Mouse (Mus musculus) MEL (cell line): ENCODE data around the gene Irf5. TPM values are rescaled to one million over a fixed set of nuclear protein-coding genes. Genes with fewer than 3 reads are reported as not detected.

Experiments
- DNase-seq: peaks from one replicate; pipeline ENCODE4 v3.0.0; 2011; ENCODE audit warnings: low read depth, low spot score
- H3K27ac ChIP-seq: 2 replicates; pipeline ENCODE4 v1.5.1; 2012; ENCODE audit warnings: low read depth, mild to moderate bottlenecking, control low read depth, low read length, moderate library complexity; ENCODE audit not compliant: control insufficient read depth
- H3K27me3 ChIP-seq, 2 experiments: fragments of 150-350 bp in 1 of 2; sonication (generic) in 1 of 2; 2 replicates each; pipeline ENCODE4 v1.6.1; 2012; ENCODE audit warnings: low read length in 2 of 2, mild to moderate bottlenecking in 2 of 2, improper control_type of control experiment in 1 of 2, moderate library complexity in 1 of 2; ENCODE audit not compliant: insufficient read depth in 2 of 2, control insufficient read depth in 1 of 2
- H3K36me3 ChIP-seq, 2 experiments: 2 replicates each; pipeline ENCODE4 v1.6.1; 2012 to 2014; ENCODE audit warnings: low read length in 2 of 2, improper control_type of control experiment in 1 of 2, inconsistent platforms in 1 of 2, mild to moderate bottlenecking in 1 of 2; ENCODE audit not compliant: insufficient read depth in 2 of 2, control insufficient read depth in 1 of 2
- H3K4me1 ChIP-seq, 2 experiments: fragments of 150-350 bp in 1 of 2; sonication (generic) in 1 of 2; 2 replicates each; pipeline ENCODE4 v1.6.1; 2012; ENCODE audit warnings: low read length in 2 of 2, improper control_type of control experiment in 1 of 2, mild to moderate bottlenecking in 1 of 2; ENCODE audit not compliant: insufficient read depth in 2 of 2, control insufficient read depth in 1 of 2
- H3K4me3 ChIP-seq, 2 experiments: fragments of 150-350 bp in 1 of 2; sonication (generic) in 1 of 2; 2 replicates each; pipeline ENCODE4 v1.5.1; 2012; ENCODE audit warnings: low read depth in 2 of 2, low read length in 2 of 2, mild to moderate bottlenecking in 2 of 2, moderate library complexity in 2 of 2, control low read depth in 1 of 2, improper control_type of control experiment in 1 of 2; ENCODE audit not compliant: control insufficient read depth in 1 of 2, insufficient read depth in 1 of 2
- H3K79me2 ChIP-seq: 2 replicates; pipeline ENCODE4 v1.6.1; 2012; ENCODE audit warnings: mild to moderate bottlenecking, low read length, moderate library complexity; ENCODE audit not compliant: control insufficient read depth, poor library complexity, insufficient read depth
- H3K9ac ChIP-seq: 2 replicates; pipeline ENCODE4 v1.6.1; 2012; ENCODE audit warnings: low read depth, mild to moderate bottlenecking, control low read depth, low read length, moderate library complexity; ENCODE audit not compliant: control insufficient read depth, poor library complexity, severe bottlenecking
- H3K9me3 ChIP-seq: fragments of 150-350 bp; sonication (generic); replicated peaks from 2 replicates; pipeline ENCODE4 v1.6.1; 2012; ENCODE audit warnings: mild to moderate bottlenecking, low read length, improper control_type of control experiment, moderate library complexity; ENCODE audit not compliant: insufficient read depth
- CHD1 ChIP-seq: IDR thresholded peaks from 2 replicates; pipeline ENCODE4 v1.6.1; 2012; ENCODE audit warnings: low read depth, mild to moderate bottlenecking, inconsistent platforms, low read length, improper control_type of control experiment
- CHD2 ChIP-seq: IDR thresholded peaks from 2 replicates; pipeline ENCODE4 v1.6.1; 2011; ENCODE audit warnings: low read length, improper control_type of control experiment
- CTCF ChIP-seq, 3 experiments: IDR thresholded peaks in 2 of 3; conservative IDR thresholded peaks in 1 of 3; 2 replicates each; pipeline ENCODE4 v1.5.1; 2011 to 2012; ENCODE audit warnings: low read length in 3 of 3, low read depth in 2 of 3, mild to moderate bottlenecking in 2 of 3, improper control_type of control experiment in 1 of 3, inconsistent platforms in 1 of 3, mixed read lengths in 1 of 3, moderate library complexity in 1 of 3; ENCODE audit not compliant: control insufficient read depth in 1 of 3, insufficient read depth in 1 of 3, poor library complexity in 1 of 3, severe bottlenecking in 1 of 3
- E2F4 ChIP-seq: IDR thresholded peaks from 2 replicates; pipeline ENCODE4 v1.6.1; 2011; ENCODE audit warnings: low read depth, low read length, improper control_type of control experiment, borderline replicate concordance
- GABPA ChIP-seq: IDR thresholded peaks from 2 replicates; pipeline ENCODE4 v1.6.1; 2012; ENCODE audit warnings: low read depth, mild to moderate bottlenecking, inconsistent platforms, low read length, improper control_type of control experiment, moderate library complexity
- HCFC1 ChIP-seq: IDR thresholded peaks from 2 replicates; pipeline ENCODE4 v1.6.1; 2012; ENCODE audit warnings: low read depth, mild to moderate bottlenecking, inconsistent platforms, low read length, improper control_type of control experiment, moderate library complexity
- JUND ChIP-seq: IDR thresholded peaks from 2 replicates; pipeline ENCODE4 v1.6.1; 2011; ENCODE audit warnings: low read depth, mild to moderate bottlenecking, improper control_type of control experiment, low read length
- MAFK ChIP-seq: IDR thresholded peaks from 2 replicates; pipeline ENCODE4 v1.6.1; 2011; ENCODE audit warnings: low read depth, mild to moderate bottlenecking, low read length, improper control_type of control experiment, borderline replicate concordance
- MAX ChIP-seq: IDR thresholded peaks from 2 replicates; pipeline ENCODE4 v1.6.1; 2011; ENCODE audit warnings: low read length, improper control_type of control experiment
- MEF2A ChIP-seq: IDR thresholded peaks from 2 replicates; pipeline ENCODE4 v1.6.1; 2014; ENCODE audit warnings: low read depth, mild to moderate bottlenecking, inconsistent platforms, low read length, improper control_type of control experiment; ENCODE audit not compliant: poor library complexity, insufficient replicate concordance, severe bottlenecking; ENCODE audit errors: extremely low read depth
- MYB ChIP-seq: IDR thresholded peaks from 2 replicates; pipeline ENCODE4 v1.6.1; 2011; ENCODE audit warnings: mild to moderate bottlenecking, low read depth, low read length, improper control_type of control experiment
- MYC ChIP-seq: IDR thresholded peaks from 2 replicates; pipeline ENCODE4 v1.6.1; 2011; ENCODE audit warnings: low read depth, mild to moderate bottlenecking, low read length, improper control_type of control experiment, moderate library complexity
- NELFE ChIP-seq: IDR thresholded peaks from 2 replicates; pipeline ENCODE4 v1.6.1; 2011; ENCODE audit warnings: low read depth, low read length, improper control_type of control experiment
- POLR2A ChIP-seq, 2 experiments: IDR thresholded peaks; 2 replicates each; pipeline ENCODE4 v1.6.1; 2011 to 2012; ENCODE audit warnings: low read length in 2 of 2, mild to moderate bottlenecking in 2 of 2, control low read depth in 1 of 2, improper control_type of control experiment in 1 of 2, low read depth in 1 of 2, moderate library complexity in 1 of 2; ENCODE audit not compliant: control insufficient read depth in 1 of 2, insufficient read depth in 1 of 2, poor library complexity in 1 of 2
- RAD21 ChIP-seq: IDR thresholded peaks from 2 replicates; pipeline ENCODE4 v1.6.1; 2011; ENCODE audit warnings: mild to moderate bottlenecking, low read depth, low read length, improper control_type of control experiment
- RCOR1 ChIP-seq: IDR thresholded peaks from 2 replicates; pipeline ENCODE4 v1.6.1; 2012; ENCODE audit warnings: low read depth, mild to moderate bottlenecking, inconsistent platforms, low read length, improper control_type of control experiment
- SMC3 ChIP-seq: IDR thresholded peaks from 2 replicates; pipeline ENCODE4 v1.6.1; 2011; ENCODE audit warnings: low read depth, low read length, improper control_type of control experiment
- USF1 ChIP-seq: IDR thresholded peaks from 2 replicates; pipeline ENCODE4 v1.6.1; 2014; ENCODE audit warnings: low read depth, mild to moderate bottlenecking, inconsistent platforms, low read length, improper control_type of control experiment, moderate library complexity
- USF2 ChIP-seq, 2 experiments: IDR thresholded peaks; 2 replicates each; pipeline ENCODE4 v1.6.1; 2011 to 2012; ENCODE audit warnings: improper control_type of control experiment in 2 of 2, low read length in 2 of 2, borderline replicate concordance in 1 of 2, inconsistent platforms in 1 of 2, low read depth in 1 of 2, mild to moderate bottlenecking in 1 of 2; ENCODE audit not compliant: insufficient read depth in 1 of 2
- ZC3H11A ChIP-seq: IDR thresholded peaks from 2 replicates; pipeline ENCODE4 v1.6.1; 2012; ENCODE audit warnings: low read depth, mild to moderate bottlenecking, inconsistent platforms, low read length, improper control_type of control experiment
- ZKSCAN1 ChIP-seq: IDR thresholded peaks from 2 replicates; pipeline ENCODE4 v1.6.1; 2012; ENCODE audit warnings: low read depth, mild to moderate bottlenecking, inconsistent platforms, low read length, improper control_type of control experiment, moderate library complexity
- ZMIZ1 ChIP-seq: IDR thresholded peaks from 2 replicates; pipeline ENCODE4 v1.6.1; 2012; ENCODE audit warnings: low read depth, mild to moderate bottlenecking, inconsistent platforms, low read length, improper control_type of control experiment, moderate library complexity
- ZNF384 ChIP-seq: IDR thresholded peaks from 2 replicates; pipeline ENCODE4 v1.6.1; 2012; ENCODE audit warnings: low read depth, mild to moderate bottlenecking, inconsistent platforms, low read length, improper control_type of control experiment
- polyA plus RNA-seq, 2 experiments: library from polyadenylated mRNA; stranded (reverse) in 1 of 2; unstranded in 1 of 2; fragments of >175 nt in 1 of 2; fragments of >200 nt in 1 of 2; gene quantifications; 2 replicates each; pipeline versions ENCODE4 v1.2.1 to v1.2.4; 2012; ENCODE audit warnings: low replicate concordance in 2 of 2, low read depth in 1 of 2; ENCODE audit not compliant: insufficient read length in 2 of 2, insufficient read depth in 1 of 2, missing spikeins in 1 of 2
- total RNA-seq: library from RNA; depleted of rRNA; stranded (reverse); fragments of 300-350 nt; gene quantifications from 2 replicates; pipeline ENCODE4 v1.2.3, GENCODE M21; 2012

The Irf5 gene
- total and polyA plus RNA-seq, 3 experiments, result 9.7 to 13.3 TPM; not detected in 1

DNA sequence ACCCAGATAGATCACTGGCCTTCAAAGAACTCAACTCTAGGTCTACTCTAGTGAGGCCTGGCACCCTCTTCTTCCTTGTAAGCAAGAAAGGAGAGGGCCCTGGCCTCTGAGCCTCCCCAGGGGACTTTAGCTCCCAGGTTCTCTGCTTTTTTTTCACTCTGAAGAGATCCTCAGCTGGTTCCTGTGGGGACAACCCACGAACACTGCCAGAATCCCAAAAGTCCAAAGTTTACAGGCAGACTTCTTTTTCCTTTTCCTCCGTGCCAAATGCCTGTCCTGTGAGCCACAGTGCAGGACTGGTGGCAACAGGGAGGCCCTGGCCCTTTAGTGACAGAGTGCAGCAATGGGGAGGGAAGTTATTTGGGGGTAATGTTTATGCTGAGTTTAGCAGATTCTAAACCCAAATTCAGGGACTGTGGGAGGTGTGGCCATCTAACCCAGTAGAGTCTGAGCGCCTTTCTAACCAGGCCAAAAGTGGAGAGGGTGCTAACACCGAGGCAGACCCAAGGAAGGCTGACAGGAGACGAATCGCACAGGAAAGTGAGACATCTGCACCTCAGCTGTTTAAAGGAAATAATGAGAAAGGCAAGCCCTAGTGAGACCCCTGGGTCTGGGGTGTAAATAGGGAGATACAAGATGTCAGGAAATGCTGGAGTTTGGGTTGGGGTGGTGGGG, 3.7 kb upstream of the Irf5 start:
- DNase-seq, result no peak
- no peak for TF ChIP-seq USF1
- TF ChIP-seq CHD1, result no peak
- TF ChIP-seq CHD2, result no peak
- no peak for TF ChIP-seq MYC
- TF ChIP-seq RAD21, result no peak
- TF ChIP-seq ZNF384, result no peak
- no peak for TF ChIP-seq MYB
- TF ChIP-seq RCOR1, result no peak
- no peak for TF ChIP-seq HCFC1
- no peak for TF ChIP-seq USF2 (IDR thresholded peaks at IDR 0.05; ENCODE audit: borderline replicate concordance in 1 of 2, insufficient read depth in 1 of 2, low read depth in 1 of 2, low read length in 2 of 2)
- TF ChIP-seq POLR2A (IDR thresholded peaks at IDR 0.05; ENCODE audit: control insufficient read depth in 1 of 2, insufficient read depth in 1 of 2, low read depth in 1 of 2, low read length in 2 of 2, poor library complexity in 1 of 2), result no peak
- TF ChIP-seq, all 39 proteins: peak for 0
- peaks cover 0 to 12% of the 10 kb centered on the region in 2 experiments; a peak in 3 of 4 replicates for H3K4me1 ChIP-seq
- H3K79me2 ChIP-seq, result no peaks in the 10 kb centered on the region; the same call in 1 of the 2 replicates
- peaks cover 0 to 3% of the 10 kb centered on the region in 2 experiments; a peak in 2 of 4 replicates for H3K27me3 ChIP-seq
- no peak overlapping the region for H3K27ac ChIP-seq
- H3K9me3 ChIP-seq, result no peaks in the 10 kb centered on the region
- H3K4me3 ChIP-seq, result no peak overlapping the region
- H3K36me3 ChIP-seq, result peaks cover 0 to 7% of the 10 kb centered on the region in 2 experiments; a peak in 2 of 4 replicates
- H3K9ac ChIP-seq, result no peak overlapping the region

DNA sequence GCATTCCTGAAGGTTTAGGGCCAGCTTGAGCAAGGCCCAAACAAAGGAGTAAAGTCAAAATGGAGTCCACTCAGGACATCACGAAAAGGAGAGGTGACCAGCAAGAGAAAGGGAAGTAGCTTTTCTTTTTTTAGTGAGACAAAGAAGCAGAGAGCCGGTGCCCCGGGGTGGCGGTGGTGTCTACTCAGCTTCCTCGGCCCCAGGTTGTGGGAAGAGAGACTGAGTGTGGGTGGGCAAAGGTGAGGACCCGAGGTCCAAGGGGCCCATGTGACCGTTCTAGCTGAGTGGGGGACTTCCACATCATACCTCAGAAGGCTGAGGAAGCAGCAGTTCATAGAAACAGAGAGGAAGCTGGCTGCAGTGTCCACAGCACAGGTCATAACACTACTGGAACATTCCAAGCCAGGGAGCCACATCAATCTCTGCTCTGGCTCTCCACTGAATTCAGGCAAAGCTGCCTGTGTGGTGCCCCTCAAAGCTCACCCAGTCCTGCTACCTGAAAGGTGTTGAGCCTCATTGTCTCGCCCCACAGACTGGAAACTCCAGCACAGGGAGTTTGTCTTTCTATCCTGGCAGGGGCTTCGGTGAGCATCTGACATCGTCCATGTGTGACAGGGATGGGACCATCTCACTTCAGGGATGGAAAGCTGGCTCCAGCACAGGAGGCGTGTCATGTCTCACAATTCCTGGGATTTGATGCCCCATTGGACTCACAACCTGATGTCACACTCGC, 3.0 kb upstream of the Irf5 start:
- Histone ChIP-seq H3K27ac (no peak overlapping the region), H3K4me1 (peaks cover 0 to 12% of the 10 kb centered on the region in 2 experiments; a peak in 3 of 4 replicates), H3K4me3 (no peak overlapping the region), H3K36me3 (peaks cover 0 to 7% of the 10 kb centered on the region in 2 experiments; a peak in 2 of 4 replicates), H3K9me3 (no peaks in the 10 kb centered on the region), H3K9ac (no peak overlapping the region), H3K27me3 (peaks cover 0 to 3% of the 10 kb centered on the region in 2 experiments; a peak in 2 of 4 replicates), H3K79me2 (no peaks in the 10 kb centered on the region; the same call in 1 of the 2 replicates)
- TF ChIP-seq MEF2A (no peak), MYB (no peak), E2F4 (no peak), ZNF384 (no peak), ZC3H11A (no peak), RAD21 (no peak), MYC (no peak), MAFK (no peak), ZKSCAN1 (no peak), GABPA (no peak), NELFE (no peak), JUND (no peak), CTCF (IDR thresholded peaks at IDR 0.05 in 2 of 3, conservative IDR thresholded peaks at IDR 0.05 in 1 of 3; ENCODE audit: control insufficient read depth in 1 of 3, insufficient read depth in 1 of 3, low read depth in 2 of 3, low read length in 3 of 3, poor library complexity in 1 of 3, severe bottlenecking in 1 of 3) (no peak), MAX (no peak), SMC3 (no peak), USF2 (IDR thresholded peaks at IDR 0.05; ENCODE audit: borderline replicate concordance in 1 of 2, insufficient read depth in 1 of 2, low read depth in 1 of 2, low read length in 2 of 2) (no peak), ZMIZ1 (no peak)
- DNase-seq, result no peak
